Mouse (Mus musculus) stomach, postnatal 0 days (tissue): ENCODE results near the gene Zfp961.
"Not testable (repeated sequence)": the region's sequence is repeated elsewhere in the genome, so short reads cannot be mapped to it uniquely, and the experiment has no call there.

Experiments
- CTCF ChIP-seq: IDR thresholded peaks from 2 replicates; pipeline ENCODE4 v1.5.1; 2016; ENCODE audit warnings: antibody characterized with exemption, low read depth, mild to moderate bottlenecking, moderate library complexity
- EP300 ChIP-seq: optimal IDR thresholded peaks from 2 replicates; pipeline ENCODE3; 2016; ENCODE audit warnings: antibody characterized with exemption

DNA sequence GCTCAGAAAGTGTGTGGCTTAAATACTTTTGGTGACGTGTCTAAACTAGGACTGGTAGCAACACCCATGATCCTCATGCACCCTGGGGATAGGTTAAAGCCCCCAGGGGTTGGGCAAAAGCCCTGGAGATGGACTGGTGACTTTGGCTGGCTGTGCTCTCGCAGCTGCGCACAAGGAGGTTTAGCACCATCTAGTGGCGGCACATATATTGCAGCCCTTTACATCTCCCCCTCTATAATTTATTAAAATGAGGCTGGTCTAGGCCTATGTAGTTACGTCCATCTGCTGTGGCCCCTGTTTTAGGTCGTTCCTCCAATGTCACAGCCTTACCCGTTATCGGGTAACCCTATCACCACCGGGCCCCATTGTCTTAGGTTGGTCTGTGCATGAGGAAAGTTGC is 74.0 kb downstream of the Zfp961 start:
- not testable (repeated sequence) for TF ChIP-seq CTCF, EP300
